7 mouse cellular contexts compared by ENCODE assay signal in genomic region chr1:33739302-33739701, GRCm38 (mm10). TPM values are rescaled to one million over a fixed set of nuclear protein-coding genes. Genes with fewer than 3 reads are reported as not detected.
A peak's percentile ranks its signal among the peaks of the same experiment; 100 is the strongest.
DNase-seq lines count a peak whose midpoint lies in the region; ATAC-seq lines count a peak whose summit lies in the region.

No protein-coding gene starts in this region.

- peaks cover 83% of the 10 kb centered on the region for H3K36me3 ChIP-seq in limb, embryonic 10.5 days
- peaks cover 58% of the 10 kb centered on the region for H3K36me3 ChIP-seq in midbrain, embryonic 13.5 days

- H3K4me2 ChIP-seq in midbrain, embryonic 13.5 days (replicated peaks), result no peak overlapping the region

- no peak overlapping the region for H3K9ac ChIP-seq in midbrain, embryonic 13.5 days (replicated peaks)

- peak; percentile 81 for ATAC-seq in midbrain, embryonic 13.5 days

- WGBS in limb, embryonic 10.5 days, result 54% methylated on average over 12 of the region's 12 CpGs
- 32% methylated on average over 12 of the region's 12 CpGs for WGBS in midbrain, embryonic 13.5 days

- H3K9me3 ChIP-seq in limb, embryonic 10.5 days (replicated peaks), result no peaks in the 10 kb centered on the region
- no peaks in the 10 kb centered on the region for H3K9me3 ChIP-seq in midbrain, embryonic 13.5 days

- no peaks in the 10 kb centered on the region for H3K4me1 ChIP-seq in limb, embryonic 10.5 days
- H3K4me1 ChIP-seq in midbrain, embryonic 13.5 days (replicated peaks), result no peaks in the 10 kb centered on the region

- no peak overlapping the region for H3K27ac ChIP-seq in limb, embryonic 10.5 days
- no peak overlapping the region for H3K27ac ChIP-seq in midbrain, embryonic 13.5 days

- H3K4me3 ChIP-seq in limb, embryonic 10.5 days, result no peak overlapping the region
- no peak overlapping the region for H3K4me3 ChIP-seq in midbrain, embryonic 13.5 days (replicated peaks)

- no peaks in the 10 kb centered on the region for H3K27me3 ChIP-seq in limb, embryonic 10.5 days (ENCODE audit: low read depth, poor library complexity, severe bottlenecking)
- H3K27me3 ChIP-seq in midbrain, embryonic 13.5 days, result no peaks in the 10 kb centered on the region

- DNase-seq in adipocyte (ENCODE audit: low spot score), result peak; percentile 88
- DNase-seq in cerebellum, postnatal 14 days, result peak; percentile 91 to 97
- peak; percentile 84 for DNase-seq in gastrocnemius, adult 18-20 months (ENCODE audit: low spot score)
- peak; percentile 57 for DNase-seq in kidney, adult 11 months
- DNase-seq in limb, embryonic 10.5 days (ENCODE audit: low spot score), result peak; percentile 81
- peak; percentile 29 to 75 for DNase-seq in spleen, adult 18-20 months

RNA-seq across cellular contexts. Expression of gene Bag2, which starts 18.3 kb away (rescaled TPM):
- total RNA-seq in gastrocnemius, adult 18-20 months (2021), result 10 to 100 TPM; 16.4 to 17.3 TPM
- polyA plus RNA-seq in limb, embryonic 10.5 days (2016; fragmentation: Nextera tagmentation; extraction: Ambion mirVana), result 63.2 and 72.5 TPM in 2 replicates
- polyA plus RNA-seq in midbrain, embryonic 13.5 days (2015; fragmentation: Nextera tagmentation; extraction: Ambion mirVana), result 17.4 and 18.5 TPM in 2 replicates

RNA-seq across cellular contexts. Expression of gene Rab23, which starts 19.6 kb away (rescaled TPM):
- total RNA-seq in gastrocnemius, adult 18-20 months (2021), result 1 to 10 TPM; 4.7 to 4.8 TPM
- polyA plus RNA-seq in limb, embryonic 10.5 days (2016; fragmentation: Nextera tagmentation; extraction: Ambion mirVana), result 31.8 and 39.1 TPM in 2 replicates
- 27.3 and 29.9 TPM in 2 replicates for polyA plus RNA-seq in midbrain, embryonic 13.5 days (2015; fragmentation: Nextera tagmentation; extraction: Ambion mirVana)
